Mouse (Mus musculus) MEL (cell line): ENCODE data around the gene Gbp8. TPM values are rescaled to one million over a fixed set of nuclear protein-coding genes. Genes with fewer than 3 reads are reported as not detected.
"Not testable (repeated sequence)": the region's sequence is repeated elsewhere in the genome, so short reads cannot be mapped to it uniquely, and the experiment has no call there.

Experiments used
- DNase-seq: peaks from one replicate; pipeline ENCODE4 v3.0.0; 2011; ENCODE audit warnings: low read depth, low spot score
- H3K27ac ChIP-seq: 2 replicates; pipeline ENCODE4 v1.5.1; 2012; ENCODE audit warnings: low read depth, mild to moderate bottlenecking, control low read depth, low read length, moderate library complexity; ENCODE audit not compliant: control insufficient read depth
- H3K27me3 ChIP-seq, 2 experiments: fragments of 150-350 bp in 1 of 2; sonication (generic) in 1 of 2; 2 replicates each; pipeline ENCODE4 v1.6.1; 2012; ENCODE audit warnings: low read length in 2 of 2, mild to moderate bottlenecking in 2 of 2, improper control_type of control experiment in 1 of 2, moderate library complexity in 1 of 2; ENCODE audit not compliant: insufficient read depth in 2 of 2, control insufficient read depth in 1 of 2
- H3K36me3 ChIP-seq, 2 experiments: 2 replicates each; pipeline ENCODE4 v1.6.1; 2012 to 2014; ENCODE audit warnings: low read length in 2 of 2, improper control_type of control experiment in 1 of 2, inconsistent platforms in 1 of 2, mild to moderate bottlenecking in 1 of 2; ENCODE audit not compliant: insufficient read depth in 2 of 2, control insufficient read depth in 1 of 2
- H3K4me1 ChIP-seq, 2 experiments: fragments of 150-350 bp in 1 of 2; sonication (generic) in 1 of 2; 2 replicates each; pipeline ENCODE4 v1.6.1; 2012; ENCODE audit warnings: low read length in 2 of 2, improper control_type of control experiment in 1 of 2, mild to moderate bottlenecking in 1 of 2; ENCODE audit not compliant: insufficient read depth in 2 of 2, control insufficient read depth in 1 of 2
- H3K4me3 ChIP-seq, 2 experiments: fragments of 150-350 bp in 1 of 2; sonication (generic) in 1 of 2; 2 replicates each; pipeline ENCODE4 v1.5.1; 2012; ENCODE audit warnings: low read depth in 2 of 2, low read length in 2 of 2, mild to moderate bottlenecking in 2 of 2, moderate library complexity in 2 of 2, control low read depth in 1 of 2, improper control_type of control experiment in 1 of 2; ENCODE audit not compliant: control insufficient read depth in 1 of 2, insufficient read depth in 1 of 2
- H3K79me2 ChIP-seq: 2 replicates; pipeline ENCODE4 v1.6.1; 2012; ENCODE audit warnings: mild to moderate bottlenecking, low read length, moderate library complexity; ENCODE audit not compliant: control insufficient read depth, poor library complexity, insufficient read depth
- H3K9ac ChIP-seq: 2 replicates; pipeline ENCODE4 v1.6.1; 2012; ENCODE audit warnings: low read depth, mild to moderate bottlenecking, control low read depth, low read length, moderate library complexity; ENCODE audit not compliant: control insufficient read depth, poor library complexity, severe bottlenecking
- H3K9me3 ChIP-seq: fragments of 150-350 bp; sonication (generic); replicated peaks from 2 replicates; pipeline ENCODE4 v1.6.1; 2012; ENCODE audit warnings: mild to moderate bottlenecking, low read length, improper control_type of control experiment, moderate library complexity; ENCODE audit not compliant: insufficient read depth
- ETS1 ChIP-seq: IDR thresholded peaks from 2 replicates; pipeline ENCODE4 v1.6.1; 2012; ENCODE audit warnings: low read depth, mild to moderate bottlenecking, inconsistent platforms, low read length, improper control_type of control experiment, moderate library complexity
- HCFC1 ChIP-seq: IDR thresholded peaks from 2 replicates; pipeline ENCODE4 v1.6.1; 2012; ENCODE audit warnings: low read depth, mild to moderate bottlenecking, inconsistent platforms, low read length, improper control_type of control experiment, moderate library complexity
- MAZ ChIP-seq: IDR thresholded peaks from 2 replicates; pipeline ENCODE4 v1.6.1; 2012; ENCODE audit warnings: low read depth, mild to moderate bottlenecking, inconsistent platforms, low read length, improper control_type of control experiment
- POLR2A ChIP-seq, 2 experiments: IDR thresholded peaks; 2 replicates each; pipeline ENCODE4 v1.6.1; 2011 to 2012; ENCODE audit warnings: low read length in 2 of 2, mild to moderate bottlenecking in 2 of 2, control low read depth in 1 of 2, improper control_type of control experiment in 1 of 2, low read depth in 1 of 2, moderate library complexity in 1 of 2; ENCODE audit not compliant: control insufficient read depth in 1 of 2, insufficient read depth in 1 of 2, poor library complexity in 1 of 2
- POLR2AphosphoS2 ChIP-seq: IDR thresholded peaks from 2 replicates; pipeline ENCODE4 v1.6.1; 2011; ENCODE audit warnings: low read length, improper control_type of control experiment
- TBP ChIP-seq: IDR thresholded peaks from 2 replicates; pipeline ENCODE4 v1.8.0; 2011; ENCODE audit warnings: low read depth, low read length, improper control_type of control experiment
- TCF12 ChIP-seq: IDR thresholded peaks from 2 replicates; pipeline ENCODE4 v1.6.1; 2014; ENCODE audit warnings: low read depth, mild to moderate bottlenecking, inconsistent platforms, low read length, improper control_type of control experiment, moderate library complexity
- USF2 ChIP-seq, 2 experiments: IDR thresholded peaks; 2 replicates each; pipeline ENCODE4 v1.6.1; 2011 to 2012; ENCODE audit warnings: improper control_type of control experiment in 2 of 2, low read length in 2 of 2, borderline replicate concordance in 1 of 2, inconsistent platforms in 1 of 2, low read depth in 1 of 2, mild to moderate bottlenecking in 1 of 2; ENCODE audit not compliant: insufficient read depth in 1 of 2
- polyA plus RNA-seq, 2 experiments: library from polyadenylated mRNA; stranded (reverse) in 1 of 2; unstranded in 1 of 2; fragments of >175 nt in 1 of 2; fragments of >200 nt in 1 of 2; gene quantifications; 2 replicates each; pipeline versions ENCODE4 v1.2.1 to v1.2.4; 2012; ENCODE audit warnings: low replicate concordance in 2 of 2, low read depth in 1 of 2; ENCODE audit not compliant: insufficient read length in 2 of 2, insufficient read depth in 1 of 2, missing spikeins in 1 of 2
- total RNA-seq: library from RNA; depleted of rRNA; stranded (reverse); fragments of 300-350 nt; gene quantifications from 2 replicates; pipeline ENCODE4 v1.2.3, GENCODE M21; 2012

Gbp8 gene
- total and polyA plus RNA-seq, 3 experiments = not detected

DNA sequence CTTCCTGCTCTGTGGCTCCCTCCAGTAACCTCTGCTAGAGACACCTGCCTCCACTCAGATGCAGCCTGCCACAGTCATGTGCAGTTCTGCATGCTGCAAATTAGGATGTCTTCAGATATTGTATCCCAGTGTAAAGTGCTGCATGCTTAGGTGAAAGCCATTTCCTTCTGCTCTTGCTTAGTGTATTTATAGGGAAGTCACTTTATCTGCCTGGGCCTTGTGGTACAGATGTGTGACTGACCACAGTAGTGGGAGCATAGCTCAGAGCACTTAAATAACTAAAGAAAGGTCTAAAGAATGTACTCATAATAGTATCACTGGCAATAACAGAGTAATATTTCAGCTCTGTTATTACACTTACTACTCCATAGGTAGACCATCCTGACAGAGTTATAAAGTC, 57.4 kb downstream of the Gbp8 start:
- no peaks in the 10 kb centered on the region for H3K79me2 ChIP-seq
- no peaks in the 10 kb centered on the region for H3K4me1 ChIP-seq
- no peaks in the 10 kb centered on the region for H3K9me3 ChIP-seq
- H3K9ac ChIP-seq = no peak overlapping the region
- no peak overlapping the region for H3K4me3 ChIP-seq
- no peak overlapping the region for H3K27ac ChIP-seq
- no peaks in the 10 kb centered on the region for H3K27me3 ChIP-seq
- TF ChIP-seq TCF12 (no peak), POLR2A (IDR thresholded peaks at IDR 0.05; ENCODE audit: control insufficient read depth in 1 of 2, insufficient read depth in 1 of 2, low read depth in 1 of 2, low read length in 2 of 2, poor library complexity in 1 of 2) (no peak), MAZ (no peak), POLR2AphosphoS2 (no peak), TBP (no peak), USF2 (IDR thresholded peaks at IDR 0.05; ENCODE audit: borderline replicate concordance in 1 of 2, insufficient read depth in 1 of 2, low read depth in 1 of 2, low read length in 2 of 2) (no peak), HCFC1 (no peak)
- TF ChIP-seq, all 39 proteins: peak for 0
- no peak for DNase-seq
- H3K36me3 ChIP-seq = no peaks in the 10 kb centered on the region

DNA sequence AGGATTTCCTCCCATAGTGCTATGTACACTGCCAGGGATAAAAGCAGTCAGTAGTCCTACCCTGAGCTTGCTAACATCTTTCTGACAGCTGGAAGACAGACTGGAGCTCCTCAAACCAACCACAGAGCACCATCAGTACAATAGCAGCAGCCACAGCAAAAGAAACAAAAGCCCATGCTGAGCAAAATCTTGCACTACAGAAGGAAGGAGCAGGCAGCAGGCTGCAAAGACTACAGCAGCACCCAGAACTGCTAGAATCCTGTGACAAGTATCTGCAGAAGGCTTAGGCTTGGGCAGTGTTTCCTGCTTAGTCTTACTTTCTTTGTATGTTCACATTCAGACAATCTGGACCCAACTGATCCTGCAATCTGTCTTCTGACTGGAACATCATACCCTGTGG, 71.0 kb downstream of the Gbp8 start:
- not testable (repeated sequence) for H3K4me3 ChIP-seq, H3K27me3 ChIP-seq, H3K79me2 ChIP-seq, H3K9ac ChIP-seq, H3K27ac ChIP-seq, H3K4me1 ChIP-seq, H3K36me3 ChIP-seq, DNase-seq, H3K9me3 ChIP-seq

DNA sequence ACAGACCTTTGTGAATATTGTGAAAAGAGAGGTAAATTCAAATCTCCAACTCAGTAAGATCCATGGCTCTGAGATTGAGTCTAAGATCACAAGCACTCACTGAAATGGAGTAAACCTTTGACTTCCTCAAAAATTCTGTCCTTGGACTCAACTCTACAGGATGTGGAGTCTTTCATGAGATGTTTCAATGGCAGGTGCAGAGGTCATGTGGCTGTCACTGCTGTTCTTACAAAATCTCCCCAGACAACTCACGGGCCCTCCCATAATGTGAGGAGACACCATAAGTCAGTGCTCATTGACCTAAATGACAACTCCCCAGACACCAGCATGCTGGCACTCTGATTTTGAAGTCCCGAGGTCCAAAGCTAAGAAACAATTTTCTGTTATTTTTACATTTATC, 74.9 kb downstream of the Gbp8 start:
- DNase-seq, H3K9ac ChIP-seq, H3K4me3 ChIP-seq, H3K9me3 ChIP-seq, H3K79me2 ChIP-seq, H3K4me1 ChIP-seq, H3K36me3 ChIP-seq, H3K27ac ChIP-seq, H3K27me3 ChIP-seq: not testable (repeated sequence)

DNA sequence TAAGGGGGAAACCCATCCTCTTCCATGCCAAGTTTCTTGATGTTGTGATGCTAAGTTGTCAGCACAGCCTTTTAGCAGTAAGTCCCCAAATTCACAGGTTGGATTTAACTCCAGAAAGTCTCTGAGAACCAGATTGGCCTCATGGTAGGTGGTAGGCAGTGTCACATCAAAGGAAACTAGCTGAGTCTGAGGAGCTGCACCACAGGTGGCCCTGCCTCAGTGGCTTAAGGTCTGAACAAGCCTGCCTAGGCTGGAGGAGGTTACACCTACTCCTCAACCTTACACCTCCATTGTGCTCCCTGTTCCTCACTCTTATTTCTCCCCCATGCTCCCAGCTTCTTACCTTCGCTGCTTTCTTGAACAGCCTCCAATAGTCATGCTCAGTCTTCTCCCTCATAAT, 76.0 kb downstream of the Gbp8 start:
- Histone ChIP-seq H3K36me3 (no peaks in the 10 kb centered on the region), H3K27me3 (no peaks in the 10 kb centered on the region), H3K4me3 (no peak overlapping the region), H3K9ac (no peak overlapping the region), H3K9me3 (no peaks in the 10 kb centered on the region), H3K27ac (no peak overlapping the region), H3K4me1 (no peaks in the 10 kb centered on the region), H3K79me2 (no peaks in the 10 kb centered on the region)
- no peak for TF ChIP-seq ETS1
- DNase-seq = no peak

DNA sequence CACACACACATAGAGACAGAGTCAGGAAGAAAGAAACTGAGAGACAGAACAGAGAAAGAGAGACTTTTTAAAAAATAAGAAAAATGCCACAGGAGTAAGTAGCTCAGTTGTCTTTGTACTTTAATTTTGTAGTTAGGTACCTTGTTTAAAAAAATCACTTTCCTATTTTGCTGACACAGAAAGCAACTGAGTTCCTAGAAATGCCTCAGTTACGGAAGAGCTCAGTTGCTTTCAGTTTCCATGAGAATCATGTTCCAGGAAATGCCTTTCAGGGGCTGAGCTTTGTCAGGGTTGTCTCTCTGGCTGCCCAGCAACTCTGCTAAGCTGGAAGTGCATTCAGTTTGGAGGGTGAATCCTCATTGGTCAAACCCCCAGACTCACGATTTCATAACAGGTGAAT, 76.9 kb downstream of the Gbp8 start:
- H3K9ac ChIP-seq, H3K9me3 ChIP-seq, H3K27me3 ChIP-seq, H3K79me2 ChIP-seq, H3K4me1 ChIP-seq, H3K4me3 ChIP-seq, H3K36me3 ChIP-seq, H3K27ac ChIP-seq, DNase-seq: not testable (repeated sequence)
